Mouse (Mus musculus) frontal cortex, adult 2 months (tissue): ENCODE data around the gene Pmf1. TPM values are rescaled to one million over a fixed set of nuclear protein-coding genes. Genes with fewer than 3 reads are reported as not detected.
"Not testable (repeated sequence)": the region's sequence is repeated elsewhere in the genome, so short reads cannot be mapped to it uniquely, and the experiment has no call there.

Experiments
- DNase-seq, 2 experiments: peaks; one replicate each; pipeline ENCODE4 v3.0.0; 2022; ENCODE audit warnings: low spot score in 1 of 2; ENCODE audit errors: extremely low spot score in 1 of 2
- polyA plus RNA-seq: library from polyadenylated mRNA; depleted of rRNA; stranded (reverse); fragments of >200 nt; gene quantifications from 2 replicates; pipeline ENCODE4 v1.2.3, GENCODE M21; 2012

The Pmf1 gene
- polyA plus RNA-seq, 1 experiment = 12.6 TPM

GRCm38 (mm10) chr3:88407090-88407489 is 3.0 kb downstream of the Pmf1 start:
- DNase-seq = peak; percentile 52 to 87

GRCm38 (mm10) chr3:88403522-88404230 is 6.5 kb downstream of the Pmf1 start:
- no peak for DNase-seq

- DNase-seq = no peak
These were observed 11.5 kb downstream of the Pmf1 start for GRCm38 (mm10) chr3:88398666-88399065.

- no peak for DNase-seq
These were observed 14.4 kb downstream of the Pmf1 start for GRCm38 (mm10) chr3:88395742-88396141.

GRCm38 (mm10) chr3:88395288-88395687 is 14.8 kb downstream of the Pmf1 start:
- DNase-seq = no peak

GRCm38 (mm10) chr3:88393776-88394375 is 16.3 kb downstream of the Pmf1 start:
- DNase-seq = no peak

- no peak for DNase-seq
These were observed 25.8 kb downstream of the Pmf1 start, which contains the start of gene Bglap for GRCm38 (mm10) chr3:88384364-88384763. TSS of gene Bglap (minus strand) at chr3:88384464.

- DNase-seq = not testable (repeated sequence)
These were observed 27.7 kb downstream of the Pmf1 start for GRCm38 (mm10) chr3:88382383-88382782.

GRCm38 (mm10) chr3:88381389-88382315 is 28.5 kb downstream of the Pmf1 start:
- peak in 1 of 2 experiments; percentile 41 for DNase-seq

GRCm38 (mm10) chr3:88378599-88378998 is 31.5 kb downstream of the Pmf1 start, which contains the start of gene Bglap2:
TSS of gene Bglap2 (minus strand) at chr3:88378699.
- DNase-seq = not testable (repeated sequence)

- DNase-seq = not testable (repeated sequence)
These were observed 33.5 kb downstream of the Pmf1 start for GRCm38 (mm10) chr3:88376644-88377043.

GRCm38 (mm10) chr3:88375750-88376626 is 34.1 kb downstream of the Pmf1 start:
- DNase-seq = not testable (repeated sequence)

GRCm38 (mm10) chr3:88372643-88373042 is 37.5 kb downstream of the Pmf1 start, which contains the start of gene Bglap3:
TSS of gene Bglap3 (minus strand) at chr3:88372743.
- DNase-seq = not testable (repeated sequence)

GRCm38 (mm10) chr3:88368511-88368910 is 41.6 kb downstream of the Pmf1 start:
- DNase-seq = not testable (repeated sequence)

GRCm38 (mm10) chr3:88367517-88367916 is 42.6 kb downstream of the Pmf1 start:
- not testable (repeated sequence) for DNase-seq

- DNase-seq = peak in 1 of 2 experiments; percentile 74
These were observed 43.2 kb downstream of the Pmf1 start for GRCm38 (mm10) chr3:88366830-88367428.

GRCm38 (mm10) chr3:88365705-88366361 is 44.3 kb downstream of the Pmf1 start:
- peak in 1 of 2 experiments; percentile 38 for DNase-seq

- DNase-seq = no peak
These were observed 45.8 kb downstream of the Pmf1 start, which contains the start of gene Paqr6 for GRCm38 (mm10) chr3:88364337-88364736. TSS of gene Paqr6 (plus strand) at chr3:88364584.

GRCm38 (mm10) chr3:88363700-88364099 is 46.4 kb downstream of the Pmf1 start:
- DNase-seq = peak in 1 of 2 experiments; percentile 44
